19 mouse cellular contexts compared by ENCODE assay signal in genomic region chr7:132282161-132282560, GRCm38 (mm10). TPM values are rescaled to one million over a fixed set of nuclear protein-coding genes. Genes with fewer than 3 reads are reported as not detected.
DNase-seq lines count a peak whose midpoint lies in the region; ATAC-seq lines count a peak whose summit lies in the region.
"Had no signal": no experiment of that assay in that cellular context is flagged by ENCODE, and none has a peak within 500 bp of the region (broad histone marks: within the 10 kb centered on the region; RNA-seq: fewer than 3 reads in every experiment).

No protein-coding gene starts in this region.

- no peak for ATAC-seq in midbrain, embryonic 15.5 days (replicated peaks)
- ATAC-seq in forebrain, embryonic 11.5 days (replicated peaks; ENCODE audit: low FRiP score), result no peak
- ATAC-seq in hindbrain, embryonic 11.5 days (ENCODE audit: low FRiP score), result no peak
- ATAC-seq: inflammation-experienced regulatory T-cells, adult 6 months; liver, embryonic 12.5 days had no signal

- 85% methylated on average over 3 of the region's 3 CpGs for WGBS in midbrain, embryonic 10.5 days
- 84% methylated on average over 3 of the region's 3 CpGs for WGBS in midbrain, embryonic 15.5 days
- 83% methylated on average over 3 of the region's 3 CpGs for WGBS in forebrain, embryonic 11.5 days
- 84% methylated on average over 3 of the region's 3 CpGs for WGBS in hindbrain, embryonic 11.5 days

- DNase-seq in midbrain, embryonic 10.5 days (ENCODE audit: low spot score), result no peak
- no peak for DNase-seq in forebrain, embryonic 11.5 days (ENCODE audit: low spot score)
- no peak for DNase-seq in hindbrain, embryonic 11.5 days (ENCODE audit: low spot score)
- DNase-seq in splenic B cell, adult 2 months (ENCODE audit: low read depth, low spot score), result peak; percentile 73
- DNase-seq in frontal cortex, postnatal 36 days (ENCODE audit: low spot score in 2 of 2), result no peak
- DNase-seq in gastrocnemius, adult 8-10 months (ENCODE audit: low spot score in 2 of 2), result no peak
- DNase-seq: adrenal gland, adult 2 months; heart, postnatal 14 days; kidney, adult 2 months; kidney, postnatal 10 days; lung, adult 2 months; lung, postnatal 36 days; thymus, adult 2 months had no signal

- peaks cover 6% of the 10 kb centered on the region; the same call in 1 of the 2 replicates for H3K36me3 ChIP-seq in midbrain, embryonic 10.5 days
- H3K36me3 ChIP-seq in midbrain, embryonic 15.5 days (replicated peaks), result no peaks in the 10 kb centered on the region
- H3K36me3 ChIP-seq in forebrain, embryonic 11.5 days (ENCODE audit: control insufficient read depth, insufficient read depth, low read length), result no peaks in the 10 kb centered on the region
- H3K36me3 ChIP-seq in hindbrain, embryonic 11.5 days (ENCODE audit: control insufficient read depth, insufficient read depth, low read length), result no peaks in the 10 kb centered on the region
- H3K36me3 ChIP-seq in splenic B cell, adult 2 months (ENCODE audit: control insufficient read depth, insufficient read depth, low read length, poor library complexity, severe bottlenecking), result no peaks in the 10 kb centered on the region; the same call in 1 of the 2 replicates
- H3K36me3 ChIP-seq: heart, embryonic 12.5 days; limb, embryonic 12.5 days; liver, embryonic 12.5 days had no signal

- H3K9ac ChIP-seq in midbrain, embryonic 15.5 days, result no peak overlapping the region
- no peak overlapping the region for H3K9ac ChIP-seq in forebrain, embryonic 11.5 days (ENCODE audit: low read length)
- H3K9ac ChIP-seq in hindbrain, embryonic 11.5 days (ENCODE audit: low read depth, low read length), result no peak overlapping the region
- H3K9ac ChIP-seq: embryonic facial prominence, embryonic 13.5 days; heart, embryonic 12.5 days; limb, embryonic 12.5 days; liver, embryonic 12.5 days had no signal

- H3K27ac ChIP-seq in midbrain, embryonic 10.5 days (replicated peaks), result peak overlapping the region; percentile 11; the same call in 1 of the 2 replicates
- H3K27ac ChIP-seq in midbrain, embryonic 15.5 days, result no peak overlapping the region
- 0 out of 2 replicates have a peak overlapping the region, but pooled peaks have one; percentile 25 for H3K27ac ChIP-seq in forebrain, embryonic 11.5 days (ENCODE audit: low read depth, low read length)
- 0 out of 2 replicates have a peak overlapping the region, but pooled peaks have one; percentile 30 for H3K27ac ChIP-seq in hindbrain, embryonic 11.5 days (ENCODE audit: low read depth, low read length)
- H3K27ac ChIP-seq: embryonic facial prominence, embryonic 13.5 days; limb, embryonic 12.5 days; liver, embryonic 12.5 days had no signal

- peaks cover 55% of the 10 kb centered on the region for H3K4me1 ChIP-seq in midbrain, embryonic 10.5 days
- peaks cover 30% of the 10 kb centered on the region for H3K4me1 ChIP-seq in midbrain, embryonic 15.5 days
- H3K4me1 ChIP-seq in forebrain, embryonic 11.5 days (replicated peaks; ENCODE audit: control insufficient read depth, insufficient read depth, low read length), result peaks cover 14% of the 10 kb centered on the region; the same call in 1 of the 2 replicates
- H3K4me1 ChIP-seq in hindbrain, embryonic 11.5 days (replicated peaks; ENCODE audit: control insufficient read depth, insufficient read depth, low read length), result peaks cover 18% of the 10 kb centered on the region

- H3K4me2 ChIP-seq in midbrain, embryonic 15.5 days, result no peak overlapping the region
- H3K4me2 ChIP-seq in forebrain, embryonic 11.5 days (ENCODE audit: low read depth, low read length, severe bottlenecking), result no peak overlapping the region
- H3K4me2 ChIP-seq in hindbrain, embryonic 11.5 days (replicated peaks; ENCODE audit: low read depth, low read length), result no peak overlapping the region
- H3K4me2 ChIP-seq: embryonic facial prominence, embryonic 13.5 days; heart, embryonic 12.5 days; limb, embryonic 12.5 days; liver, embryonic 12.5 days had no signal

- no peaks in the 10 kb centered on the region for H3K27me3 ChIP-seq in midbrain, embryonic 10.5 days (ENCODE audit: low read depth, poor library complexity, severe bottlenecking)
- no peaks in the 10 kb centered on the region for H3K27me3 ChIP-seq in midbrain, embryonic 15.5 days (replicated peaks)
- H3K27me3 ChIP-seq in forebrain, embryonic 11.5 days (ENCODE audit: control insufficient read depth, insufficient read depth, low read length), result no peaks in the 10 kb centered on the region
- H3K27me3 ChIP-seq in hindbrain, embryonic 11.5 days (ENCODE audit: control insufficient read depth, insufficient read depth, low read length), result no peaks in the 10 kb centered on the region
- no peaks in the 10 kb centered on the region for H3K27me3 ChIP-seq in splenic B cell, adult 2 months (ENCODE audit: control insufficient read depth, insufficient read depth, low read length, poor library complexity, severe bottlenecking)
- H3K27me3 ChIP-seq: embryonic facial prominence, embryonic 13.5 days; heart, embryonic 12.5 days; limb, embryonic 12.5 days; liver, embryonic 12.5 days had no signal

- no peaks in the 10 kb centered on the region for H3K9me3 ChIP-seq in midbrain, embryonic 10.5 days (replicated peaks)
- H3K9me3 ChIP-seq in midbrain, embryonic 15.5 days, result no peaks in the 10 kb centered on the region
- no peaks in the 10 kb centered on the region for H3K9me3 ChIP-seq in forebrain, embryonic 11.5 days (ENCODE audit: control insufficient read depth, low read length)
- no peaks in the 10 kb centered on the region for H3K9me3 ChIP-seq in hindbrain, embryonic 11.5 days (ENCODE audit: control insufficient read depth, low read length)
- H3K9me3 ChIP-seq: embryonic facial prominence, embryonic 13.5 days; heart, embryonic 12.5 days; limb, embryonic 12.5 days; liver, embryonic 12.5 days had no signal

- H3K4me3 ChIP-seq in midbrain, embryonic 10.5 days, result no peak overlapping the region
- H3K4me3 ChIP-seq in midbrain, embryonic 15.5 days, result no peak overlapping the region
- H3K4me3 ChIP-seq in forebrain, embryonic 11.5 days (ENCODE audit: low read depth, low read length), result no peak overlapping the region
- no peak overlapping the region for H3K4me3 ChIP-seq in hindbrain, embryonic 11.5 days (ENCODE audit: low read depth, low read length)
- H3K4me3 ChIP-seq: embryonic facial prominence, embryonic 13.5 days; heart, embryonic 12.5 days; limb, embryonic 12.5 days; liver, embryonic 12.5 days had no signal

RNA-seq across cellular contexts. Expression of gene Chst15, which starts 34.9 kb away (rescaled TPM):
- 14.2 and 18.7 TPM in 2 replicates for polyA plus RNA-seq in midbrain, embryonic 10.5 days (2016; fragmentation: Nextera tagmentation; extraction: Ambion mirVana)
- polyA plus RNA-seq in midbrain, embryonic 15.5 days (2015; fragmentation: Nextera tagmentation; extraction: Ambion mirVana), result 13.5 and 14.4 TPM in 2 replicates
- polyA plus RNA-seq in forebrain, embryonic 11.5 days (2014; fragmentation: Nextera tagmentation; extraction: Ambion mirVana), result 10.9 and 13.1 TPM in 2 replicates
- 25.5 and 28.3 TPM in 2 replicates for polyA plus RNA-seq in hindbrain, embryonic 11.5 days (2014; fragmentation: Nextera tagmentation; extraction: Ambion mirVana)
- 1 to 10 TPM; 1.4 to 2.6 (median 1.8) TPM for total RNA-seq in gastrocnemius, adult 8-10 months (2022)
